In the genomic region with DNA sequence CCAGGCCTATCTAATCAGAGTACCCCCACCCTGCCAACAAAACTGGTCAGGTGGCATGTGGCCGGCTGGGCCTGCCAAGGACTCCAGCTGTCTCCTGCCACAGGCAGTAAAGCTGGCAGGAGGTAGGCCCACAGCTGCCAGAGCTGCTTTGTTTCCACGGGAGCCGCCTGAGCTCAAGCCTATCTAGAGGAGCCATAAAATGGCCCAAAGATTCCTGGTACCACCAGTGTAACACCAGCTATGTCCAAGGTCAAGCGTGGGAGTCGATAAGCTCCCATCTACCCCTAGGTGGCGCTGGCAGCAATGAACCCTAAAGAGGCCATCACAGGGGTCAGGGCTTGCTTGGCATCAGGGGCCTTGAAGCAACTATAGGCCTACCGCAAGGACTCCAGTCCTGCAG, we compare ENCODE assay signal across 8 mouse cellular contexts. TPM values are rescaled to one million over a fixed set of nuclear protein-coding genes. Genes with fewer than 3 reads are reported as not detected.
A peak's percentile ranks its signal among the peaks of the same experiment; 100 is the strongest.
DNase-seq lines count a peak whose midpoint lies in the region; ATAC-seq and TF ChIP-seq lines count a peak whose summit lies in the region.

No protein-coding gene starts in this region.

- WGBS in kidney, postnatal 0 days = 56% methylated on average over 7 of the region's 7 CpGs

- H3K9ac ChIP-seq in kidney, postnatal 0 days (ENCODE audit: low read depth, low read length) = no peak overlapping the region

- H3K4me1 ChIP-seq in kidney, postnatal 0 days (replicated peaks; ENCODE audit: insufficient read depth, low read length) = no peaks in the 10 kb centered on the region

- H3K27me3 ChIP-seq in kidney, postnatal 0 days (ENCODE audit: insufficient read depth, low read length) = no peaks in the 10 kb centered on the region

- intact Hi-C loops in left cerebral cortex, adult 2 months (cut with DNase I) = loop anchor here (5.0 kb wide), 1 partner anchor 44 kb away; no protein-coding TSS in a partner anchor
- intact Hi-C loops in left cerebral cortex, postnatal 10 days (cut with DNase I) = loop anchor here (5.0 kb wide), 1 partner anchor 44 kb away; no protein-coding TSS in a partner anchor

- no peaks in the 10 kb centered on the region for H3K9me3 ChIP-seq in kidney, postnatal 0 days (replicated peaks; ENCODE audit: low read length)

- no peak overlapping the region for H3K4me2 ChIP-seq in kidney, postnatal 0 days (ENCODE audit: low read length)

- TF ChIP-seq CTCF in left cerebral cortex, adult 2 months (IDR thresholded peaks at IDR 0.05) = peak; percentile 53
- peak; percentile 64 for TF ChIP-seq CTCF in kidney, postnatal 0 days (IDR thresholded peaks at IDR 0.05; ENCODE audit: low read depth)

- no peak overlapping the region for H3K4me3 ChIP-seq in left cerebral cortex, adult 2 months
- no peak overlapping the region for H3K4me3 ChIP-seq in kidney, postnatal 0 days (replicated peaks; ENCODE audit: low read depth, low read length)

- H3K36me3 ChIP-seq in kidney, postnatal 0 days (ENCODE audit: insufficient read depth, low read length) = peaks cover 25% of the 10 kb centered on the region

- ATAC-seq in kidney, postnatal 0 days (replicated peaks; ENCODE audit: low FRiP score, low read depth) = peak; percentile 40

- no peak overlapping the region for H3K27ac ChIP-seq in left cerebral cortex, adult 2 months
- H3K27ac ChIP-seq in kidney, postnatal 0 days = no peak overlapping the region

- no peak for DNase-seq in left cerebral cortex, adult 2 months (ENCODE audit: extremely low spot score in 1 of 2, low spot score in 2 of 2)
- DNase-seq in left cerebral cortex, postnatal 10 days (ENCODE audit: extremely low spot score in 1 of 2, low spot score in 2 of 2) = no peak
- DNase-seq in adrenal gland, adult 2 months = peak; percentile 60
- DNase-seq in gastrocnemius, postnatal 25 days = peak; percentile 67
- DNase-seq in kidney, postnatal 0 days (ENCODE audit: low spot score) = peak; percentile 34
- DNase-seq in mesoderm, embryonic 11.5 days (ENCODE audit: low read depth, low spot score) = peak; percentile 52
- DNase-seq in frontal cortex, adult 2 months (ENCODE audit: extremely low spot score in 1 of 2, low spot score in 1 of 2) = no peak
- no peak for DNase-seq in left cerebral cortex, adult 11 months (ENCODE audit: low spot score)

RNA-seq across cellular contexts. Expression of gene Lama5, which starts 17.8 kb away (rescaled TPM):
- total RNA-seq in left cerebral cortex, adult 2 months (2021) = 10 to 100 TPM in 1 of 2 experiments, 1 to 10 TPM in 1; 9.5 to 11.2 TPM
- total RNA-seq in left cerebral cortex, postnatal 10 days (2021) = 1 to 10 TPM; 7.1 to 9.4 TPM
- 10 to 100 TPM; 30.7 to 35.0 TPM for total RNA-seq in adrenal gland, adult 2 months (2021)
- 41.7 and 48.7 TPM in 2 replicates for polyA plus RNA-seq in adrenal gland, adult 2 months (2012; rRNA removed)
- total RNA-seq in gastrocnemius, postnatal 25 days (2021) = 10 to 100 TPM in 1 of 2 experiments, 1 to 10 TPM in 1; 8.0 to 10.0 TPM
- polyA plus RNA-seq in kidney, postnatal 0 days (2015; fragmentation: Nextera tagmentation; extraction: Ambion mirVana) = 48.6 and 62.4 TPM in 2 replicates
- 15.9 TPM in 2 replicates for polyA plus RNA-seq in frontal cortex, adult 2 months (2012; rRNA removed)

RNA-seq across cellular contexts. Expression of gene Adrm1, which starts 36.6 kb away (rescaled TPM):
- total RNA-seq in left cerebral cortex, adult 2 months (2021) = 100 to 1,000 TPM in 1 of 2 experiments, 10 to 100 TPM in 1; 96.4 to 101 TPM
- 100 to 1,000 TPM; 111 to 112 TPM for total RNA-seq in left cerebral cortex, postnatal 10 days (2021)
- total RNA-seq in adrenal gland, adult 2 months (2021) = 100 to 1,000 TPM; 152 to 183 TPM
- 280 and 296 TPM in 2 replicates for polyA plus RNA-seq in adrenal gland, adult 2 months (2012; rRNA removed)
- total RNA-seq in gastrocnemius, postnatal 25 days (2021) = 100 to 1,000 TPM in 1 of 2 experiments, 10 to 100 TPM in 1; 88.2 to 102 TPM
- 170 and 185 TPM in 2 replicates for polyA plus RNA-seq in kidney, postnatal 0 days (2015; fragmentation: Nextera tagmentation; extraction: Ambion mirVana)
- 94.8 and 102 TPM in 2 replicates for polyA plus RNA-seq in frontal cortex, adult 2 months (2012; rRNA removed)

RNA-seq across cellular contexts. Expression of gene Rps21, which starts 49.3 kb away (rescaled TPM):
- 100 to 1,000 TPM; 682 to 702 TPM for total RNA-seq in left cerebral cortex, adult 2 months (2021)
- 100 to 1,000 TPM; 551 to 611 TPM for total RNA-seq in left cerebral cortex, postnatal 10 days (2021)
- 100 to 1,000 TPM; 380 to 873 TPM for total RNA-seq in adrenal gland, adult 2 months (2021)
- 1,054 and 1,398 TPM in 2 replicates for polyA plus RNA-seq in adrenal gland, adult 2 months (2012; rRNA removed)
- 100 to 1,000 TPM; 342 to 348 TPM for total RNA-seq in gastrocnemius, postnatal 25 days (2021)
- polyA plus RNA-seq in kidney, postnatal 0 days (2015; fragmentation: Nextera tagmentation; extraction: Ambion mirVana) = 737 and 848 TPM in 2 replicates
- 1,869 and 1,955 TPM in 2 replicates for polyA plus RNA-seq in frontal cortex, adult 2 months (2012; rRNA removed)

Comparison
In these comparisons a context has a peak if more than half of its experiments do, and no peak if none do; other contexts are left out.
1. DNase-seq: peak in adrenal gland, adult 2 months (single experiment), gastrocnemius, postnatal 25 days (single experiment), kidney, postnatal 0 days (single experiment) and mesoderm, embryonic 11.5 days (single experiment); none in left cerebral cortex, adult 2 months (0 of 2), left cerebral cortex, postnatal 10 days (0 of 2), frontal cortex, adult 2 months (0 of 2) and left cerebral cortex, adult 11 months (single experiment).